Comparison of ENCODE assay signal across 10 mouse cellular contexts in genomic region chr4:130952531-130952930, GRCm38 (mm10). TPM values are rescaled to one million over a fixed set of nuclear protein-coding genes. Genes with fewer than 3 reads are reported as not detected.
DNase-seq lines count a peak whose midpoint lies in the region; ATAC-seq lines count a peak whose summit lies in the region.
"Had no signal": no experiment of that assay in that cellular context is flagged by ENCODE, and none has a peak within 500 bp of the region (broad histone marks: within the 10 kb centered on the region; RNA-seq: fewer than 3 reads in every experiment).

No protein-coding gene starts in this region.

- DNase-seq in frontal cortex, postnatal 25 days (ENCODE audit: low spot score in 2 of 2), result peak; percentile 33 to 37
- DNase-seq in frontal cortex, postnatal 14 days (ENCODE audit: low spot score in 2 of 2), result no peak
- DNase-seq in right cerebral cortex, adult 18-20 months, result peak; percentile 38
- DNase-seq in right cerebral cortex, postnatal 36 days (ENCODE audit: low spot score in 2 of 2), result no peak
- DNase-seq in embryo, embryonic 10.5 days (ENCODE audit: low spot score), result peak; percentile 39
- DNase-seq in lung, postnatal 10 days, result peak; percentile 37
- no peak for DNase-seq in yolk sac, embryonic 10.5 days (ENCODE audit: low spot score)

- ATAC-seq in hindbrain, embryonic 12.5 days (ENCODE audit: low FRiP score), result no peak

- no peak overlapping the region for H3K9ac ChIP-seq in hindbrain, embryonic 12.5 days
- H3K9ac ChIP-seq: heart, embryonic 13.5 days had no signal

- no peak overlapping the region for H3K4me2 ChIP-seq in hindbrain, embryonic 12.5 days (replicated peaks)
- H3K4me2 ChIP-seq: heart, embryonic 13.5 days had no signal

- 48% methylated on average over 17 of the region's 17 CpGs for WGBS in hindbrain, embryonic 12.5 days

- H3K36me3 ChIP-seq in hindbrain, embryonic 12.5 days, result no peaks in the 10 kb centered on the region
- H3K36me3 ChIP-seq: heart, embryonic 13.5 days had no signal

- H3K9me3 ChIP-seq in hindbrain, embryonic 12.5 days (replicated peaks), result no peaks in the 10 kb centered on the region
- H3K9me3 ChIP-seq: heart, embryonic 13.5 days had no signal

- H3K27me3 ChIP-seq in hindbrain, embryonic 12.5 days, result peaks cover 10% of the 10 kb centered on the region

- H3K27ac ChIP-seq in hindbrain, embryonic 12.5 days, result no peak overlapping the region
- H3K27ac ChIP-seq: heart, embryonic 13.5 days; macrophage had no signal

- 0 out of 2 replicates have a peak, but pooled peaks cover 4% of the 10 kb centered on the region for H3K4me1 ChIP-seq in hindbrain, embryonic 12.5 days
- H3K4me1 ChIP-seq: heart, embryonic 13.5 days had no signal

- H3K4me3 ChIP-seq in hindbrain, embryonic 12.5 days, result no peak overlapping the region
- H3K4me3 ChIP-seq: heart, embryonic 13.5 days had no signal

RNA-seq across cellular contexts. Expression of gene Matn1, which starts 8.3 kb away (rescaled TPM):
- 4.6 and 19.3 TPM in 2 replicates for polyA plus RNA-seq in hindbrain, embryonic 12.5 days (2016; fragmentation: Nextera tagmentation; extraction: Ambion mirVana)
- polyA plus RNA-seq: heart, embryonic 13.5 days had no signal

RNA-seq across cellular contexts. Expression of gene Laptm5, which starts 39.6 kb away (rescaled TPM):
- polyA plus RNA-seq in hindbrain, embryonic 12.5 days (2016; fragmentation: Nextera tagmentation; extraction: Ambion mirVana), result 22.7 and 23.3 TPM in 2 replicates

Comparison
In these comparisons a context has a peak if more than half of its experiments do, and no peak if none do; other contexts are left out.
1. DNase-seq: peak in frontal cortex, postnatal 25 days (2 of 2), right cerebral cortex, adult 18-20 months (single experiment), embryo, embryonic 10.5 days (single experiment) and lung, postnatal 10 days (single experiment); none in frontal cortex, postnatal 14 days (0 of 2), right cerebral cortex, postnatal 36 days (0 of 2) and yolk sac, embryonic 10.5 days (single experiment).